In the genomic region with DNA sequence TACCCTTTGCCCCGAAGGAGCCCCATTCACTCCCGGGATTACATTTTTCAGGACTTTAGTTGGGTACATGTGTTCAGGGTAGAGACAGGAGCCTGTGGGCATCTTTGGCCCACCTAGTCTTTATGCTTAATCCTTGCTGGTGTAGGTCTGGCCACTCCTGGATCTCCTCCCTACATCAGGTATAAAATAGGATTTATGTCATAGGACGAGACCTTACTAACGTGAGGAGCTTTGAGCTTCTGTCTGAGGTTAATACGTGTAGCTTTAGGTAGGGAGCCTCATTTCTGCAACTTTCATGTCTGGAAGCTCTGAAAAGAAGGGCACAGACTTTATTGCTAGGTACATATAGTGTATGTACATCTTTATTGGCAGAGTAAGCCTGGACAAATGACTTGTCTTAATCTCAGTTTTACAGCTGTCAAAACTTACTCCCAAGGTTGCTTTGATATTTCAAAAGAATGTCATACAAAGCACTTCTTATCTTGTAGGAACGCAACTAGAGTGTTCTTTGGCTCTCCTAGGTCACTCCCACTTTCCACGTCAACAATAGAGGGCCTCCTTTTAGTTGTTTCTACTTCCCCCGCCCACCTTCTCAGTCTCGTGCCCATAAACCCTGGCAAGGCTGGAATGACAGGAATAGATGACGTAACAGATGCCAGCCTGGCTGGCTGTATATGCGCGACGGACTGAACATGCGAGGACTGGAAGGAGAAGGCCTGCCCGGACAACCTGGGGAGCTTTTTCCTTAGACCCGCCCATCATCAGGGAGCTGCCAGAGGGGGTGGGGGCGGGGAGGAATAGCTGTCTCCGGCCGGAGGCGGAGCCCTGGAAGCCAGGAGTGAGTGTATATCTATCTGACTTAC, we compare ENCODE assay signal across 8 mouse cellular contexts. TPM values are rescaled to one million over a fixed set of nuclear protein-coding genes. Genes with fewer than 3 reads are reported as not detected.
DNase-seq lines count a peak whose midpoint lies in the region; ATAC-seq and TF ChIP-seq lines count a peak whose summit lies in the region.

No protein-coding gene starts in this region.

- peak overlapping the region; percentile 29 for H3K27ac ChIP-seq in ES-Bruce4 (ENCODE audit: insufficient read depth, low read length)
- H3K27ac ChIP-seq in forebrain, embryonic 12.5 days, result peak overlapping the region; percentile 86; the same call in 1 of the 2 replicates
- H3K27ac ChIP-seq in liver, embryonic 15.5 days (replicated peaks), result peak overlapping the region; percentile 100
- H3K27ac ChIP-seq in neural tube, embryonic 11.5 days (ENCODE audit: low read depth, low read length), result peak overlapping the region; percentile 49; the same call in 1 of the 2 replicates

- TF ChIP-seq EP300 in ES-Bruce4 (IDR thresholded peaks at IDR 0.05; ENCODE audit: insufficient read depth, low read depth, low read length), result 0 out of 2 replicates have a peak, but pooled peaks have one; percentile 12

- peak overlapping the region; percentile 74 for H3K9ac ChIP-seq in ES-Bruce4 (ENCODE audit: low read depth, poor library complexity, severe bottlenecking)
- H3K9ac ChIP-seq in forebrain, embryonic 12.5 days, result peak overlapping the region; percentile 84
- H3K9ac ChIP-seq in liver, embryonic 15.5 days, result peak overlapping the region; percentile 53
- H3K9ac ChIP-seq in neural tube, embryonic 11.5 days (ENCODE audit: low read length), result peak overlapping the region; percentile 27

- H3K4me2 ChIP-seq in forebrain, embryonic 12.5 days, result peak overlapping the region; percentile 88
- peak overlapping the region; percentile 84 for H3K4me2 ChIP-seq in liver, embryonic 15.5 days
- peak overlapping the region; percentile 44 for H3K4me2 ChIP-seq in neural tube, embryonic 11.5 days (ENCODE audit: low read depth)

- TF ChIP-seq POLR2A in ES-Bruce4 (IDR thresholded peaks at IDR 0.05; ENCODE audit: insufficient read depth, low read length), result no peak

- no peaks in the 10 kb centered on the region for H3K4me1 ChIP-seq in ES-Bruce4 (ENCODE audit: control insufficient read depth, insufficient read depth, low read length)
- H3K4me1 ChIP-seq in forebrain, embryonic 12.5 days, result peaks cover 33% of the 10 kb centered on the region
- H3K4me1 ChIP-seq in liver, embryonic 15.5 days (replicated peaks), result peaks cover 81% of the 10 kb centered on the region
- H3K4me1 ChIP-seq in neural tube, embryonic 11.5 days (ENCODE audit: control insufficient read depth, insufficient read depth, low read length), result peaks cover 23% of the 10 kb centered on the region

- TF ChIP-seq CTCF in ES-Bruce4 (IDR thresholded peaks at IDR 0.05; ENCODE audit: low read depth, low read length), result no peak

- H3K4me3 ChIP-seq in ES-Bruce4 (ENCODE audit: low read depth, low read length), result peak overlapping the region; percentile 68
- H3K4me3 ChIP-seq in forebrain, embryonic 12.5 days (replicated peaks), result peak overlapping the region; percentile 77
- peak overlapping the region; percentile 71 for H3K4me3 ChIP-seq in liver, embryonic 15.5 days (replicated peaks)
- peak overlapping the region; percentile 82 for H3K4me3 ChIP-seq in neural tube, embryonic 11.5 days (ENCODE audit: low read depth, low read length)

- peak; percentile 76 for DNase-seq in c-Kit-positive CD71-negative TER-119-negative erythroid progenitor cells, embryonic 14.5 days (ENCODE audit: low read depth)
- DNase-seq in heart, postnatal 14 days, result peak; percentile 72 to 80
- DNase-seq in kidney, postnatal 4 days, result peak; percentile 81 to 86
- peak; percentile 60 for DNase-seq in neural tube, embryonic 11.5 days (ENCODE audit: low spot score)
- peak; percentile 39 for DNase-seq in telencephalon, adult 2 months (ENCODE audit: low read depth, low spot score)

- no peaks in the 10 kb centered on the region for H3K27me3 ChIP-seq in ES-Bruce4 (ENCODE audit: control insufficient read depth, insufficient read depth, low read length, poor library complexity, severe bottlenecking)
- peaks cover 12% of the 10 kb centered on the region; the same call in 1 of the 2 replicates for H3K27me3 ChIP-seq in forebrain, embryonic 12.5 days
- H3K27me3 ChIP-seq in liver, embryonic 15.5 days, result peaks cover 7% of the 10 kb centered on the region; the same call in 1 of the 2 replicates
- no peaks in the 10 kb centered on the region for H3K27me3 ChIP-seq in neural tube, embryonic 11.5 days (ENCODE audit: control insufficient read depth, insufficient read depth, low read length)

- H3K9me3 ChIP-seq in ES-Bruce4 (replicated peaks; ENCODE audit: control insufficient read depth, insufficient read depth, low read length, poor library complexity, severe bottlenecking), result no peaks in the 10 kb centered on the region
- H3K9me3 ChIP-seq in forebrain, embryonic 12.5 days, result no peaks in the 10 kb centered on the region
- H3K9me3 ChIP-seq in liver, embryonic 15.5 days (replicated peaks), result no peaks in the 10 kb centered on the region
- H3K9me3 ChIP-seq in neural tube, embryonic 11.5 days (ENCODE audit: control insufficient read depth, low read length), result no peaks in the 10 kb centered on the region

- intact Hi-C loops in heart, postnatal 14 days (cut with DNase I), result no loop called here

- WGBS in forebrain, embryonic 12.5 days, result 5% methylated on average over 20 of the region's 20 CpGs
- 7% methylated on average over 20 of the region's 20 CpGs for WGBS in liver, embryonic 15.5 days (ENCODE audit: insufficient replicate concordance)
- WGBS in neural tube, embryonic 11.5 days, result 7% methylated on average over 20 of the region's 20 CpGs

- H3K36me3 ChIP-seq in ES-Bruce4 (ENCODE audit: control insufficient read depth, insufficient read depth, low read length, poor library complexity, severe bottlenecking), result peaks cover 4% of the 10 kb centered on the region
- peaks cover 13% of the 10 kb centered on the region for H3K36me3 ChIP-seq in forebrain, embryonic 12.5 days (replicated peaks)
- peaks cover 9% of the 10 kb centered on the region; the same call in 1 of the 2 replicates for H3K36me3 ChIP-seq in liver, embryonic 15.5 days (replicated peaks)
- peaks cover 6% of the 10 kb centered on the region for H3K36me3 ChIP-seq in neural tube, embryonic 11.5 days (ENCODE audit: control insufficient read depth, insufficient read depth, low read length)

- peak; percentile 12; the same call in 1 of the 2 replicates for ATAC-seq in forebrain, embryonic 12.5 days (ENCODE audit: low FRiP score)
- peak; percentile 60 for ATAC-seq in liver, embryonic 15.5 days (ENCODE audit: insufficient read depth)
- ATAC-seq in neural tube, embryonic 11.5 days (ENCODE audit: insufficient read depth, low FRiP score, low TSS enrichment), result no peak

RNA-seq across cellular contexts. Expression of a gene that starts 0.7 kb away (rescaled TPM):
- 19.3 and 20.0 TPM in 2 replicates for polyA plus RNA-seq in ES-Bruce4 (2011; ENCODE audit: insufficient read depth, insufficient read length, low read depth, missing spikeins)
- 67.3 and 67.4 TPM in 2 replicates for polyA plus RNA-seq in forebrain, embryonic 12.5 days (2016; fragmentation: Nextera tagmentation; extraction: Ambion mirVana)
- total RNA-seq in heart, postnatal 14 days (2021), result 10 to 100 TPM; 35.0 to 37.1 TPM
- polyA plus RNA-seq in liver, embryonic 15.5 days (2015; fragmentation: Nextera tagmentation; extraction: Ambion mirVana), result 40.6 and 45.4 TPM in 2 replicates
- polyA plus RNA-seq in neural tube, embryonic 11.5 days (2014; fragmentation: Nextera tagmentation; extraction: Ambion mirVana), result 11.1 and 14.5 TPM in 2 replicates

RNA-seq across cellular contexts. Expression of a gene that starts 10.2 kb away (rescaled TPM):
- polyA plus RNA-seq in ES-Bruce4 (2011; ENCODE audit: insufficient read depth, insufficient read length, low read depth, missing spikeins), result not detected in 2 replicates
- not detected in 2 replicates for polyA plus RNA-seq in forebrain, embryonic 12.5 days (2016; fragmentation: Nextera tagmentation; extraction: Ambion mirVana)
- total RNA-seq in heart, postnatal 14 days (2021), result not detected
- not detected in 2 replicates for polyA plus RNA-seq in liver, embryonic 15.5 days (2015; fragmentation: Nextera tagmentation; extraction: Ambion mirVana)
- not detected in 2 replicates for polyA plus RNA-seq in neural tube, embryonic 11.5 days (2014; fragmentation: Nextera tagmentation; extraction: Ambion mirVana)

RNA-seq across cellular contexts. Expression of a gene that starts 37.0 kb away (rescaled TPM):
- not detected in 2 replicates for polyA plus RNA-seq in ES-Bruce4 (2011; ENCODE audit: insufficient read depth, insufficient read length, low read depth, missing spikeins)
- polyA plus RNA-seq in forebrain, embryonic 12.5 days (2016; fragmentation: Nextera tagmentation; extraction: Ambion mirVana), result 0.17 TPM in 1 of 2 replicates, not detected in the other
- not detected for total RNA-seq in heart, postnatal 14 days (2021)
- polyA plus RNA-seq in liver, embryonic 15.5 days (2015; fragmentation: Nextera tagmentation; extraction: Ambion mirVana), result 0.62 and 0.79 TPM in 2 replicates
- 0.16 TPM in 1 of 2 replicates, not detected in the other for polyA plus RNA-seq in neural tube, embryonic 11.5 days (2014; fragmentation: Nextera tagmentation; extraction: Ambion mirVana)

RNA-seq across cellular contexts. Expression of a gene that starts 37.5 kb away (rescaled TPM):
- 50.0 and 53.5 TPM in 2 replicates for polyA plus RNA-seq in ES-Bruce4 (2011; ENCODE audit: insufficient read depth, insufficient read length, low read depth, missing spikeins)
- 1.2 and 1.4 TPM in 2 replicates for polyA plus RNA-seq in forebrain, embryonic 12.5 days (2016; fragmentation: Nextera tagmentation; extraction: Ambion mirVana)
- total RNA-seq in heart, postnatal 14 days (2021), result 10 to 100 TPM in 1 of 2 experiments, 1 to 10 TPM in 1; 8.8 to 12.9 TPM
- 0.38 and 0.44 TPM in 2 replicates for polyA plus RNA-seq in liver, embryonic 15.5 days (2015; fragmentation: Nextera tagmentation; extraction: Ambion mirVana)
- polyA plus RNA-seq in neural tube, embryonic 11.5 days (2014; fragmentation: Nextera tagmentation; extraction: Ambion mirVana), result 0.64 and 1.5 TPM in 2 replicates

RNA-seq across cellular contexts. Expression of a gene that starts 38.2 kb away (rescaled TPM):
- not detected in 2 replicates for polyA plus RNA-seq in ES-Bruce4 (2011; ENCODE audit: insufficient read depth, insufficient read length, low read depth, missing spikeins)
- polyA plus RNA-seq in forebrain, embryonic 12.5 days (2016; fragmentation: Nextera tagmentation; extraction: Ambion mirVana), result not detected in 2 replicates
- 1 to 10 TPM; 4.4 to 4.5 TPM for total RNA-seq in heart, postnatal 14 days (2021)
- polyA plus RNA-seq in liver, embryonic 15.5 days (2015; fragmentation: Nextera tagmentation; extraction: Ambion mirVana), result not detected in 2 replicates
- not detected in 2 replicates for polyA plus RNA-seq in neural tube, embryonic 11.5 days (2014; fragmentation: Nextera tagmentation; extraction: Ambion mirVana)

Comparison
In these comparisons a context has a peak if more than half of its experiments do, and no peak if none do; other contexts are left out.
1. H3K27ac ChIP-seq: peak in every context shown above with its lines; median percentile 100 in liver, embryonic 15.5 days; 86 in forebrain, embryonic 12.5 days; 49 in neural tube, embryonic 11.5 days; 29 in ES-Bruce4.
2. H3K9ac ChIP-seq: peak in every context shown above with its lines; median percentile 84 in forebrain, embryonic 12.5 days; 74 in ES-Bruce4; 53 in liver, embryonic 15.5 days; 27 in neural tube, embryonic 11.5 days.